Mouse (Mus musculus): ENCODE data around the gene Aurkb. TPM values are rescaled to one million over a fixed set of nuclear protein-coding genes. Genes with fewer than 3 reads are reported as not detected.

Gene Aurkb
- polyA plus RNA-seq, 1 experiment from 2014 or later: 209 TPM

DNA sequence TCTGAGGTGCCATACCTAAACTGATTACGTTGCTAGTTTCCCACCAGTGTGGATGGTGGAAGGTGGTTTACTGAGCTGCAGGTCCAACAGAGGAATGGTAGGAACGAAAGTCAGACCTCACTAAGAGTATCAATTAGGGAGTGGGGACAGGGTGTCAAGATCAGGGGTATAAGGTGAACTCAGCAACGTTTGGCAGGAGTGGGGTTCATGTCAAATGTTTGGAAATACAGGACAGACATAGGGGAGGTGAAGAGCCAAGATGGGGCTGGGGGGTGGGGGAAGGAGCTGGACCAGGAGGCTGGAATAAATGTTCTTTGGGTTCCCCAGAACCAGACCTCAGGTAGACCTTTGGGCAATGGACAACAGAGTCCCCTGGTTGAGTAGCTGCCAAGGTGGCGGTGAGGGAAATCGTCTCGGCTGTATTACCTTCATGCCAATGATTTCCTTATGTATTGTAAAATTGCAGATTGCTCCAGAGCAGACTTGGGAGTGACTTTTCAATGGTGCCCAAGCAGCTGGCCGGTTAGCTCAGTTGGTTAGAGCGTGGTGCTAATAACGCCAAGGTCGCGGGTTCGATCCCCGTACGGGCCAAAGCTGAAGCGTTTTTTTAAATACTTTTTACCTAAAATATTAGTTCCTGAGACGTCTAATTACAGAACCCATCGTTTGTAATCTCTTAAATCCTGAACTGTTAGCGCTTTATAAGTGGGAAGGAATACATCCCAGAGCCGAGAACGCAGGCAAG, 8.8 kb upstream of the Aurkb start:
- peak overlapping the region; percentile 69 for H3K4me3 ChIP-seq (ENCODE audit: low read depth, low read length)

DNA sequence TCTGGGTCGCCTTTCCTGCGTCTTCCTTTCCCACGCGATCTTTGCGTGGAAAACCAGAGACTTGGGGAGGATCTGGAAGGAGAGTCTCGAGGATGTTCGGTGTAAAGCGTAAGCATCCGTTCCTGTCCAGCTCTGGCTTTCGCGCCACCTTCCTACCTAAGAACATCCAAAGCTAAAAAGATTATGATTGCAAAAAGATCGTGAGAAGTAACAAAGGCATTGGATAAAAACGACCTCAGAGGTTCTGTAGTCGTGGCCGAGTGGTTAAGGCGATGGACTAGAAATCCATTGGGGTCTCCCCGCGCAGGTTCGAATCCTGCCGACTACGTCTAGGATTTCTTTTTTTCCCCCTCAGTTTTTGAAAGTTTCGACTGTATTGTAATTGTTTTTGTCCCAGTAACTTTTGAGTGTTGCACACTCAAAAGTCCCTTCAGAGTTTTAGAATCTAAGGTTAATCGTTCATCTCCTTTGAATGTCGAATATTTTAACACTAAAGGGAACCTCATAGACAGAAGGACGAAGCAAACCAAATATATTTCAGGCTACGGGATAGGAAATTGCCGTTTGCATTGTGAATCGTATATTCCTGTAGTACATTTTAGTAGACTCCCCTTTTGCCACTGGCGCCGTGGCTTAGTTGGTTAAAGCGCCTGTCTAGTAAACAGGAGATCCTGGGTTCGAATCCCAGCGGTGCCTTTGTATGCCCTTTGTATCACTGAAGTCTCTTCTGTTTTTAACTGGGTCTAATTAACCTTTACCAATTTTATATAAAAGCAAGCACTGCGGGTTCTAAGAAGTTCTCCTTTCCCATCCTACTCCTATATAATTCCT, 8.0 kb upstream of the Aurkb start:
- ATAC-seq (ENCODE audit: insufficient read depth): peak; percentile 45
- peak overlapping the region; percentile 70 for H3K4me2 ChIP-seq
- H3K27me3 ChIP-seq (ENCODE audit: insufficient read depth, low read length): no peaks in the 10 kb centered on the region
- H3K27ac ChIP-seq (ENCODE audit: low read depth): peak overlapping the region; percentile 80
- peak; percentile 97 for DNase-seq
- no peaks in the 10 kb centered on the region for H3K9me3 ChIP-seq (ENCODE audit: low read depth, low read length)
- peak overlapping the region; percentile 69 for H3K4me3 ChIP-seq (ENCODE audit: low read depth, low read length)
- no peak for TF ChIP-seq CTCF (IDR thresholded peaks at IDR 0.05; ENCODE audit: low read depth)
- peaks cover 29% of the 10 kb centered on the region for H3K36me3 ChIP-seq (ENCODE audit: insufficient read depth)
- 1% methylated on average over 34 of the region's 34 CpGs for WGBS
- H3K9ac ChIP-seq: peak overlapping the region; percentile 73
- peaks cover 5% of the 10 kb centered on the region for H3K4me1 ChIP-seq (ENCODE audit: insufficient read depth)

More for the DNA sequence above, 8.8 kb upstream of the Aurkb start:
- H3K9me3 ChIP-seq (ENCODE audit: low read depth, low read length): no peaks in the 10 kb centered on the region
- H3K4me1 ChIP-seq (ENCODE audit: insufficient read depth): peaks cover 5% of the 10 kb centered on the region
- H3K4me2 ChIP-seq: peak overlapping the region; percentile 70
- peaks cover 37% of the 10 kb centered on the region for H3K36me3 ChIP-seq (ENCODE audit: insufficient read depth)
- H3K27ac ChIP-seq (ENCODE audit: low read depth): peak overlapping the region; percentile 80
- H3K9ac ChIP-seq: peak overlapping the region; percentile 73
- no peak for TF ChIP-seq CTCF (IDR thresholded peaks at IDR 0.05; ENCODE audit: low read depth)
- 7% methylated on average over 20 of the region's 20 CpGs for WGBS
- no peak for ATAC-seq (ENCODE audit: insufficient read depth)
- peak; percentile 96 for DNase-seq
- H3K27me3 ChIP-seq (ENCODE audit: insufficient read depth, low read length): no peaks in the 10 kb centered on the region

DNA sequence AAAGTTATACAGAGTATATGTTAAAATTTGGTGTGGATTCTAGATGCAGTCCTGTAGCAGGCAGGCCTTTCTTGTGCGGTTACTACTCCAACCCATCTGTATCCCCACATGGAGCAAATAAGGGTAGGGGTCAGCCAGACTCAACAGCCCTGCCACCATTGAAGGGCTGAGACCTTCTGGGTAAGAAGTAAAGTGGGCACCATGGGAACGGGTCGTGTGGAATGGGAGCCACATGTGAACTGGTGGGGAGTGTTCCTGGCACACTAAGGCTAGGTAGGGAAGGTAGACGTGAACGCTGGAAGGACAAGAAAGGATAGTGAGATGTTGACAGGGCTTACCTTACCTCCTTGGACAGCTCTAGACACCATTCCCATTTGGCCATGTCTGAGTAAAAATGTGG, 7.3 kb upstream of the Aurkb start:
- Histone ChIP-seq H3K4me2 (peak overlapping the region; percentile 70), H3K4me1 (ENCODE audit: insufficient read depth) (peaks cover 5% of the 10 kb centered on the region), H3K9ac (no peak overlapping the region), H3K4me3 (ENCODE audit: low read depth, low read length) (peak overlapping the region; percentile 69), H3K36me3 (ENCODE audit: insufficient read depth) (peaks cover 21% of the 10 kb centered on the region), H3K27me3 (ENCODE audit: insufficient read depth, low read length) (no peaks in the 10 kb centered on the region), H3K27ac (ENCODE audit: low read depth) (no peak overlapping the region), H3K9me3 (ENCODE audit: low read depth, low read length) (no peaks in the 10 kb centered on the region)
- DNase-seq: no peak
- 69% methylated on average over 5 of the region's 5 CpGs for WGBS
- no peak for TF ChIP-seq CTCF (IDR thresholded peaks at IDR 0.05; ENCODE audit: low read depth)
- ATAC-seq (ENCODE audit: insufficient read depth): no peak

DNA sequence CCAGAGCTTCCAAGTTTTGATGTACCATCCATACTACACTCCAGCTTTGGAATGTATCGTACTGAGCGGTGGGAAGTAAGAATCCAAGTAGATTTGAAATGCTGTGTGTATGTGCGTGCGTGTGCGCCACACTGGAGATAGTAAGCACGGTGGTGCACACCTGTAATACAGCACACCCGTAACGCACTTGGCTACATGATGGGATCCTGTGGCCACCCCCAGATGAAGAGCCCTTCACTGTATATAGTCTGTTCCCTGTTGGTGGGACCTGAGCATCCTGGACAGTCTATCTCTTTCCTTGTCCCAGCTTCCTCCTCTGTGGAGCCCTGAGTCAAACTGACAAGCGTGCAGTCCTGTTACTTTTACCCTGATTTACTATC, 938 bp downstream of the Aurkb start:
- no peak for TF ChIP-seq CTCF (IDR thresholded peaks at IDR 0.05; ENCODE audit: low read depth)
- DNase-seq (no peak), ATAC-seq (ENCODE audit: insufficient read depth) (no peak)
- Histone ChIP-seq H3K27ac (ENCODE audit: low read depth) (peak overlapping the region; percentile 98), H3K4me3 (ENCODE audit: low read depth, low read length) (peak overlapping the region; percentile 90), H3K9me3 (ENCODE audit: low read depth, low read length) (no peaks in the 10 kb centered on the region), H3K9ac (peak overlapping the region; percentile 87), H3K4me2 (peak overlapping the region; percentile 91), H3K4me1 (ENCODE audit: insufficient read depth) (peaks cover 13% of the 10 kb centered on the region), H3K27me3 (ENCODE audit: insufficient read depth, low read length) (no peaks in the 10 kb centered on the region), H3K36me3 (ENCODE audit: insufficient read depth) (peaks cover 40% of the 10 kb centered on the region)
- 6% methylated on average over 9 of the region's 9 CpGs for WGBS

DNA sequence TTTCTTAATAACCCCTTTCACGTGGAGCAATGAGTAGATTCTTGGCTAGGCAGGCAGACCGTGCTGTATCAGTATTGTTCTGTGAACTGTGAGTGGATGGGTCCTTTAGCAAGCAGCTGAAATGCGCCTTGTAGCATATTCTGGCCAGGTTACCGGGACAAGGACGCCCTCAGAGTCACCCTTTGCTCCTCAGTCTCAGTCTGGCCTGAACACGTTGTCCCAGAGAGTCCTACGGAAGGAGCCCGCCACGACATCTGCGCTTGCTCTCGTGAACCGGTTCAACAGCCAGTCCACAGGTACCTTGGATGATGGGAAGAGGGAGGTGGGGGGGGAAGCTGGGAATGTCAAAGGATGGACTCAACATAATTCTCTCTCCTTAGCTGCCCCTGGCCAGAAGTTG, 2.1 kb downstream of the Aurkb start:
- Histone ChIP-seq H3K36me3 (ENCODE audit: insufficient read depth) (peaks cover 48% of the 10 kb centered on the region), H3K4me1 (ENCODE audit: insufficient read depth) (peaks cover 13% of the 10 kb centered on the region), H3K27me3 (ENCODE audit: insufficient read depth, low read length) (no peaks in the 10 kb centered on the region), H3K9ac (peak overlapping the region; percentile 32; the same call in 1 of the 2 replicates), H3K4me3 (ENCODE audit: low read depth, low read length) (peak overlapping the region; percentile 90), H3K9me3 (ENCODE audit: low read depth, low read length) (no peaks in the 10 kb centered on the region), H3K27ac (ENCODE audit: low read depth) (no peak overlapping the region), H3K4me2 (peak overlapping the region; percentile 91)
- no peak for DNase-seq
- 88% methylated on average over 12 of the region's 12 CpGs for WGBS
- no peak for TF ChIP-seq CTCF (IDR thresholded peaks at IDR 0.05; ENCODE audit: low read depth)
- no peak for ATAC-seq (ENCODE audit: insufficient read depth)

DNA sequence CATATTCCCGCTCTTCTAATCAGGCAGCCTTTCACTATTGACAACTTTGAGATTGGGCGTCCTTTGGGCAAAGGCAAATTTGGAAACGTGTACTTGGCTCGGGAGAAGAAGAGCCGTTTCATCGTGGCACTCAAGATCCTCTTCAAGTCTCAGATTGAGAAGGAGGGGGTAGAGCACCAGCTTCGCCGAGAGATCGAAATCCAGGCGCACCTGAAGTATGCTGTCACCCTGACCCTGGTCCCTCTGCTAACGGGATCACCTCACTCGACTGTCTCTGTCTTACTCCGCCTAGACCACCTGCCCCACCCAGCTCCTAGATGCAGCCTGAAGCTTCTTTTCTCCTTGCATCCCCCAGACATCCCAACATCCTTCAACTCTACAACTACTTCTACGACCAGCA, 2.7 kb downstream of the Aurkb start:
- Histone ChIP-seq H3K9ac (no peak overlapping the region), H3K27me3 (ENCODE audit: insufficient read depth, low read length) (no peaks in the 10 kb centered on the region), H3K4me3 (ENCODE audit: low read depth, low read length) (peak overlapping the region; percentile 9; the same call in 1 of the 2 replicates), H3K4me1 (ENCODE audit: insufficient read depth) (peaks cover 13% of the 10 kb centered on the region), H3K9me3 (ENCODE audit: low read depth, low read length) (no peaks in the 10 kb centered on the region), H3K4me2 (0 out of 2 replicates have a peak overlapping the region, but pooled peaks have one; percentile 91), H3K27ac (ENCODE audit: low read depth) (no peak overlapping the region), H3K36me3 (ENCODE audit: insufficient read depth) (peaks cover 53% of the 10 kb centered on the region)
- TF ChIP-seq CTCF (IDR thresholded peaks at IDR 0.05; ENCODE audit: low read depth): no peak
- ATAC-seq (ENCODE audit: insufficient read depth) (no peak), DNase-seq (no peak)
- WGBS: 86% methylated on average over 14 of the region's 14 CpGs

DNA sequence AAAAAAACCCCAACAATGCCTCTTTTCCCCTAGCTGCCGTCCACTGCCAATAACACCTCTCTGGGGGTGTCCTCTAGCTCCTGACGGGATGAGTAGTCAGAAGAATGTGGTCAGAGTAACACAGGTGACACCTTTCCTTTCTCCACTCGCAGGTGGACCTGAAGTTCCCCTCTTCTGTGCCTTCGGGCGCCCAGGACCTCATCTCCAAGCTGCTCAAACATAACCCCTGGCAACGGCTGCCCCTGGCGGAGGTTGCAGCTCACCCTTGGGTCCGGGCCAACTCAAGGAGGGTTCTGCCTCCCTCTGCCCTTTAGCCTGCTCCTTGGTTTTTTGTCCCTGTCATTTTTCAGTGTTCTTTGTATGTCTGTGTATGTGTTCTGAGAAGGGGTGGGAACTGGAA, 5.3 kb downstream of the Aurkb start:
- H3K9me3 ChIP-seq (ENCODE audit: low read depth, low read length): no peaks in the 10 kb centered on the region
- no peak for ATAC-seq (ENCODE audit: insufficient read depth)
- WGBS: 87% methylated on average over 8 of the region's 8 CpGs
- TF ChIP-seq CTCF (IDR thresholded peaks at IDR 0.05; ENCODE audit: low read depth): no peak
- H3K4me2 ChIP-seq: no peak overlapping the region
- H3K9ac ChIP-seq: no peak overlapping the region
- H3K4me1 ChIP-seq (ENCODE audit: insufficient read depth): peaks cover 13% of the 10 kb centered on the region
- no peak for DNase-seq
- H3K36me3 ChIP-seq (ENCODE audit: insufficient read depth): peaks cover 66% of the 10 kb centered on the region
- H3K4me3 ChIP-seq (ENCODE audit: low read depth, low read length): no peak overlapping the region
- H3K27ac ChIP-seq (ENCODE audit: low read depth): no peak overlapping the region
- H3K27me3 ChIP-seq (ENCODE audit: insufficient read depth, low read length): no peaks in the 10 kb centered on the region
